Mouse (Mus musculus): ENCODE data around the gene Ahnak.
"Not testable (repeated sequence)": the region's sequence is repeated elsewhere in the genome, so short reads cannot be mapped to it uniquely, and the experiment has no call there.

The Ahnak gene

DNA sequence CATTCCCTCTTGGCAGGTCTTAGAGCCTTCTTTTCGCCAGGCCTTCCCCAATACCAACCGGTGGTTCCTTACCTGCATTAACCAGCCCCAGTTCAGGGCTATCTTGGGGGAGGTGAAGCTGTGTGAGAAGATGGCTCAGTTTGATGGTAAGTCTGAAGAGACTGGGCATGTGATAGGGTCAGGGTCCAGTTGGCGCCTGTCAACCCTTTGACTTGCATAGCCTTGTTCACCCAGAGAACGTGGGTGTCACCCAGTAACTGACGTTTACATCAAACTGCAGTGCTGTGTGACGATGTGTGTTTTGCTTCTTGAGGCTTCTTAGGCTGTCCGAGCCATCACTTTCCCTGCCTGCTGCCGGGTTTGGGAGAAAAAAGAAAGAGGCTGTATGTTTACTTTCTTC lies 16.6 kb upstream of the Ahnak start:
- DNase-seq (ENCODE audit: low read depth) = not testable (repeated sequence)

- DNase-seq (ENCODE audit: low read depth) = no peak
Measured at GRCm38 (mm10) chr19:8974638-8975037, 14.4 kb upstream of the Ahnak start.

DNA sequence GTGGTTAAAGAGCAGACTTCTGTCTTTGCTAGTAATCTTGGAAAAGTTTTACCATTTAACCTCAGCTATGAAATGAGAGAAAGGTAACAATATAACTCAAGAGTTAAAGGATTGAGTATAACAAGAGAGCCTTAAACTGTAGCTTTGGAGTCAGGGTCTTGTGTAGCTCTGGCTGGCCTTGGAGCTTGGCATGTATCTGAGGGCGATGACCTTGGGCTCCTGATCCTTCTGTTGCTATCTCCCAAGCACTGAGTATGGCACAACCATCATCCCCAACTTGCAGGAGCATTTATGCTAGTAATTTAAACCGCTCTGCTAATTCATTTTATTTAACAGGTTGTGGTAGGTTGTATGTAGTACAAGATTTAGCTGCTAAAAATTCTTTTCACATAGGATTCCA lies 13.6 kb upstream of the Ahnak start:
- no peak for DNase-seq (ENCODE audit: low read depth)

- no peak for DNase-seq (ENCODE audit: low read depth)
Measured at GRCm38 (mm10) chr19:8976535-8976934, 12.5 kb upstream of the Ahnak start.

- peak; percentile 55 for DNase-seq (ENCODE audit: low read depth)
Measured at GRCm38 (mm10) chr19:8980771-8981170, 8.3 kb upstream of the Ahnak start.

- no peak for DNase-seq (ENCODE audit: low read depth)
Measured at GRCm38 (mm10) chr19:8981450-8982168, 7.5 kb upstream of the Ahnak start.

DNA sequence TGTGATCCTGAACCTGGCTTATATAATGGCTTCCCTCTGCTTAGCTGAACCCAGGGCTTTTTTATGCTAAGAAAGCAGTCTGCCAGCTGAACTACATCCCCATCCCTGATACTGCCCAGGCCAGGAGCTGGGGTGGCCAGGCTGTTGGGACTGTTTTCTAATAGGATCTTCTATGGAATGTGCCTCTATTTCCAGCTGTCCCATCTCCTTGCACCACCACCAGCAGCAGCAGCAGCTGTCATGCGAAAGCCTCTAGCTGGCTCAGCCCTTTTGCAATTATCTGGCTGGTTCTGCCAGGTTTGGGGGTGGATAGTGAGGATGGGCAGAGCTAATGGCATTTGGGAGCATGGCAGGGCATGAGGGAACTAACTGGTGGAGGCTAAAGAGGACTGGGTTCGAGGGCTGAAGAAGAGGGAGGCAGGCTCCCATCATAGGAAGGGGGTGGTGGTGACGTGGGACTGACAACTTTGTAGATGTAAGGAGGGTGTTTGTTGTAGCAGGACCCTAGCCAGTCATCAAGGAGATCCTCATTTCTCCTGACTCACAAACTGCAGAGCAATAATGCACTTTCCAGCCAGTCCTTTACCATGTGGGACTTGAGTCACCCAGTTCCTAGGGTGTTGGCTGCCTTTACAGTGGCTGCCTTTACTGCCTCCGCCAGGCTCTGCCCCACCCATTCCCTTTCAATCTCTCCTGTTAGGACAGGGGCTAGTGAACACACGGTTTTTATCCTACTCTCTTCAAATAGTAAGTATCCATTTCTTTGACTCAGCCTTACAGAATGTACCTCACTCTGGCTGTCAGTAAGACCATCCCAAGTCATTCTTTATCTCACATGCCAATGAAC lies 6.6 kb upstream of the Ahnak start:
- no peak for DNase-seq (ENCODE audit: low read depth)

DNA sequence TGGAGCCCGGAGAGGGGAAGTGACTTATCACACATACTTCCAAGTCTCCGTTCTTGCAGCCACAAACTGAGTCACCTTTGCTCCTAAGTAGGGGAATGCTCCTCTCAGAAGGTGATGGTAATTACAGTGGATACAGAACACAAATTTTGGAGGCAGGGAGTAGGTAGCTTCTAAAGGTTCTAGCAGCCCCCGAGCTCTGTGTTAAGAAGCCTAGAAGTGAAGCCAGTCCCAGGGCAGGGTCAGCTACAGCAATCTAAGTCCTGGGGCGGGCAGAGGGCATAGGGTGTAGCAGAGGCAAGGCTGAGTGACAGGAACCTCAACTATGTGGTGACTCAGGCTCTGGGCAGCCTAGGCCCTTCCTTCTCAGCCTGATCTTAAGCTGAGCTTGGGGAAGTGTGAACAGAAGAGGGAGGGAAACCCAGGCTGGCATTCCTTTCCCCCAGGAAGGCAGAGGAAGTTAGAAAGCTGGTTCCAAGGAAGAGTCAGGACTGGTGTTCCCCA lies 5.9 kb upstream of the Ahnak start:
- DNase-seq (ENCODE audit: low read depth) = no peak

GRCm38 (mm10) chr19:8984255-8984868 lies 4.7 kb upstream of the Ahnak start:
- peak; percentile 83 for DNase-seq (ENCODE audit: low read depth)

GRCm38 (mm10) chr19:8985891-8986290 lies 3.2 kb upstream of the Ahnak start:
- DNase-seq (ENCODE audit: low read depth) = no peak

DNA sequence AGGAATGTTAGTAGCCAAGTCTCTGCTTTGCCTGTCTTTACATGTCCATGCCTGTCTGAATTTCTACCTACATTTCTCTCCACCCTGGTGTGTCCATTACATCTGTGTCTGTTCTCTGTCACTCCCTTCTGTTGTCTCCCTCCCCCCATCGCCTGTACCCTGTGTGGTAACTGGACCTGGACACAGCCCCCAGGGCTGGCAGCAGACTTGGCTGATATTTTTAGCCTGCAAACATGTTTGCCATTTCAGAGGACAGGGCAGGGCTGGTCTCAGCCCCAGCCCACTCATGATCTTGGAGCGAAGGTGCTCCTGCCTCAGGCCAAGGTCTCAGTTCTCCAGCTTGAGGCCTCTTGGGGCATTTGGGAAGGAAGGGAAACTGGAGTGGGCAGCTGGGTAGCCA lies 1.3 kb upstream of the Ahnak start:
- no peak for DNase-seq (ENCODE audit: low read depth)

- DNase-seq (ENCODE audit: low read depth) = no peak
Measured at GRCm38 (mm10) chr19:8988346-8989065, 578 bp upstream of the Ahnak start.

GRCm38 (mm10) chr19:8989567-8990431 lies 715 bp downstream of the Ahnak start:
- no peak for DNase-seq (ENCODE audit: low read depth)

DNA sequence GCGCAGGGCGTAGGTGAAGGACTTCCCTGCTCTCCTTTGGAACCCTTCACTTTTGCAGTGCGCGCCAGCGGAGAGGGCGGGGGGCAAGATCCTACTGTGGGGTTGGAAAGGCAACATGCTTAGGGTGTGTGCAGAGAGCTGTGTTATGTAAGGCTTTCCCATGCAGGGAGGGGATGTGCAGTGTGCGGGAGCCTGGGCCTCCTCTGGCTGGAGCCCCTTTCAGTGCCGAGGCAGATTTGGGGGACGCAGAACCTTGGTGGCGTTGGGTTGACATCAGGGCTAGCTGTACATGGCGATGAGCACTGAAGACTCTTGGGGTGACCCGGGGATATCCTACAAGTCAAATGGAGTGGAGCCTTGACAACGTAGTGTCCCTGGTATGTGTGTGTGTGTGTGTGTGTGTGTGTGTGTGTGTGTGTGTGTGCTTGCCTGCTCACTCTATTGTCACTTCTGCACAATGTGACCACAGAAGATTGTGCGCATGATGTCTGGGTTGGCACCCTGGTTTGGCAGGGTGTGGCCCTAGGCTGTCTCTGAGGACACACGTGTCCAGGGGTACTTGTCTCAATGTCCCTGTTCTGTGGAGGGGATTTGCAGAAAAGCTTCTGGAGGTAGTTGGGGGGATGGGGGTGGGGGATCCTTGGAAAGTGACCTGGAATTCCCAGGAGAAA lies 1.5 kb downstream of the Ahnak start:
- DNase-seq (ENCODE audit: low read depth) = no peak

- no peak for DNase-seq (ENCODE audit: low read depth)
Measured at GRCm38 (mm10) chr19:8991245-8991870, 2.3 kb downstream of the Ahnak start.

DNA sequence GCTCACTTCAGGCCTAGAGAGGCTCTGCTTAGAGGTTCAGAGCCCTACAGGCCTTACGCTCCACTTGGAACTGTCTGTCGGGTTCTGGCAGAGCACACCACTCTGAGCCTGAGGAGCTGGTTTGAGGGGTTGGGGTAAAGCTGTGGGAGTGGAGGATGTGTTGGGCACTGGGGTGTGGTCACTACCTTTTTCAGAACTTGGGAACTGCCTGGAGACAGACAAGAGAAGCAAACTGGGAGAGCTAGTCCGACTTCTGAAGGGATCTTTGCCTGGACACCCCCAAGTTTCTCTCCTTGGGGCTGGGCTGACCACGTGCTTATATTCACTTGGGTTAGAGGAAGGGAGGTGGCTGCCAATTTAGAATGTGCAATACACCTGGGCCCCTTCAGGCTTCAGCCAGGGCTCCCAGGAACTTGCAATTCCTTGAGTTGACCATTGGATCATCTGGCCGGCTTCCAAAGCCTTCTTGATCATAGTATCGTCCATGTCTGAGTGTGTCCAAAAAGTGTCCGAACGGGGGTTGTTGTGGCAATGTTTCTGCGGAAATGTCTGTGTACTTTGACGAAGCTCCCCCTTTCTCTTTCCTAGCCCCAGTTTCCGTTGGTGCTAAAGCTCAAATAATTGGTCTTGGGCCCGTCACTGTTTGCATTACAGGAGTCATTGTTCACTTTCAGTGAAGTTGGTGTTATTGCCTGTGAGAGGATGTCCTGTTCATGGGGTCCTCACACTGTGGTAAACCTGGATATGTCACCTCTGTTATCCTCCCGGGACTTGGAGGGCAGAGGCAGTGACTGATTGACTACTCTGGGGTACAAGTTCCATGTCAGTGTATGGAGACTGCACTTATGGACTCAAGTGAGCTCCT lies 3.0 kb downstream of the Ahnak start:
- no peak for DNase-seq (ENCODE audit: low read depth)

DNA sequence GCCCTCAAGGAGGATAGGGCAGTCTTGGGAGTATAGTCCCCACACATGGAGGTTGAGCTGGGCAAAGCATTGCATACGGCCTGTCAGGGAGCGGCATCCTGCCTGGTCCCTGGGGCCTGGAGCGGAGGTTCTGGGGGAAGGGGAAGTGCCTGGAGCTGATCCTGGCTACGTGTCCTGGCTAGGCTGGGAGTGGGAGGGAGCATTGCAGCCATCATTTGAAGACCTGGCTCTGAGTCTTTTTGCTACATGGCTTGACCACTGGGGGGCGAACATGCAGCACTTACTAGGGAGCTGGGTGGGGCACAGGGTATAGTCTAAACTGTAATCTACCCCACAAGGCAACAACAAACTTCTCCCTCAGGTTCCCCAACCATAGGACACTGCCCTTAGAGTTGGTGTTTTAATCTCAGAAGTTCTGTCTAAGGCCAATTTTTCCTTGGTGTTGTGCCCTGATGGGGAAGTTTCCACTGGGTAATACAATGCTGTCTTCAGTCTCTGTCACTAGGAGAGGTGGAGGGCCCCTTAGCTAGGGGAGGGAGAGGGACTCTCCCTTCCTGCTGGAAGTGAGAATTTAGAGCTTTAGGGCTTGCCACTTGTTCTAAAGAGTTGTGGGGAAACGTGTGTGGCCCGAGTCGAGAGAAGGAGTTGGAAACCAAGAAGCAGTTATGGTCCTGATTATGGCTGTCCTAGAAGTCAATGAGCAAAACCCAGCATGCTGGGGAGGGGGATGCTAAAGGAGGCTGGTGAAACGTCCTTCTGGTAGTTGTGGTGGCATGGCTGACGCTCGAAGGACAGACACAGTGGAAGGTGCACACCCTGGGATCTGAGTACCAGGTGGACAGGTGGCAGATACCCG lies 3.9 kb downstream of the Ahnak start:
- peak; percentile 79 for DNase-seq (ENCODE audit: low read depth)

DNA sequence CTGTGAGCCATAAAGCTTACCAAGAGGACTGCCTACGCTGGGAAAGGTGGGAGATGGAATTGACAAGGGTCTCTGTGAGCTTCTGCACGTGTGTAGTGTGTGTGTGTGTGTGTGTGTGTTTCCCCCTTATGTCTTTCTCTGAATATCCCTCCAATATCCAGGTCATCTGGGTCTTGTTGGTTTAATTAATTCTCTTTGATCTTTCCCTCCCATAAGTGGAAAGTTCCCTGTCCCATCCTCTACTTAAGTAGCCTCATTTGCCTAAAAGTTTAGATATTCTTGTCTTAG lies 4.5 kb downstream of the Ahnak start:
- DNase-seq (ENCODE audit: low read depth) = no peak

Data from c-Kit-positive CD71-negative TER-119-negative erythroid progenitor cells, embryonic 14.5 days (primary cell).